Mouse (Mus musculus) forebrain, embryonic 14.5 days (tissue): ENCODE results near the gene Rtl8a. TPM values are rescaled to one million over a fixed set of nuclear protein-coding genes. Genes with fewer than 3 reads are reported as not detected.
"Not testable (repeated sequence)": the region's sequence is repeated elsewhere in the genome, so short reads cannot be mapped to it uniquely, and the experiment has no call there.

Experiments
- ATAC-seq: fragments of 200-750 bp; cut with Nextera tagmentation; 2 replicates; pipeline ENCODE4 v1.8.0; 2017; ENCODE audit warnings: mild to moderate bottlenecking, moderate library complexity
- DNase-seq: peaks from one replicate; pipeline ENCODE4 v3.0.0-alpha.2; 2015; ENCODE audit warnings: low spot score
- H3K27ac ChIP-seq: fragments of 300-500 bp; sonication (generic); 2 replicates; pipeline ENCODE4 v1.5.1; 2014; ENCODE audit warnings: low read depth, mild to moderate bottlenecking, control low read depth, low read length, moderate library complexity
- H3K27me3 ChIP-seq: fragments of 300-500 bp; sonication (generic); replicated peaks from 2 replicates; pipeline ENCODE4 v1.6.1; 2014; ENCODE audit warnings: low read length, control low read depth, mixed read lengths; ENCODE audit not compliant: control insufficient read depth, insufficient read depth
- H3K36me3 ChIP-seq: fragments of 300-500 bp; sonication (generic); 2 replicates; pipeline ENCODE4 v1.6.1; 2014; ENCODE audit warnings: low read length, control low read depth; ENCODE audit not compliant: control insufficient read depth, insufficient read depth
- H3K4me1 ChIP-seq: fragments of 300-500 bp; sonication (generic); 2 replicates; pipeline ENCODE4 v1.6.1; 2014; ENCODE audit warnings: antibody characterized with exemption, low read length, control low read depth; ENCODE audit not compliant: control insufficient read depth, insufficient read depth
- H3K4me2 ChIP-seq: fragments of 300-500 bp; sonication (generic); 2 replicates; pipeline ENCODE4 v1.6.1; 2014; ENCODE audit warnings: mild to moderate bottlenecking, control low read depth, low read length
- H3K4me3 ChIP-seq: fragments of 300-500 bp; sonication (generic); 2 replicates; pipeline ENCODE4 v1.5.1; 2014; ENCODE audit warnings: low read depth, low read length, control low read depth
- H3K9ac ChIP-seq: fragments of 300-500 bp; sonication (generic); 2 replicates; pipeline ENCODE4 v1.6.1; 2014; ENCODE audit warnings: mild to moderate bottlenecking, low read length, control low read depth, moderate library complexity
- H3K9me3 ChIP-seq: fragments of 300-500 bp; sonication (generic); replicated peaks from 2 replicates; pipeline ENCODE4 v1.6.1; 2016; ENCODE audit warnings: low read length, control low read depth, mixed read lengths; ENCODE audit not compliant: control insufficient read depth
- WGBS: fragments of 180-500 bp; shearing (Covaris S2); extraction: QIAGEN DNeasy Blood & Tissue Kit; methylation state at CpG from one replicate; pipeline ENCODE4 v1.1.7; 2014; 5-methylcytosine and 5-hydroxymethylcytosine counted together
- polyA plus RNA-seq: library from polyadenylated mRNA; unstranded; fragments of >200 nt; fragmentation: Nextera tagmentation; extraction: Ambion mirVana; gene quantifications from 2 replicates; pipeline ENCODE4 v1.2.1, GENCODE M21; 2014

Gene Rtl8a
- 145 and 165 TPM in 2 replicates for polyA plus RNA-seq

- DNase-seq: peak; percentile 89
- H3K36me3 ChIP-seq, H3K27ac ChIP-seq, H3K9me3 ChIP-seq, H3K4me1 ChIP-seq, H3K27me3 ChIP-seq: not testable (repeated sequence)
- Histone ChIP-seq H3K4me2 (peak within 1 kb of the TSS; percentile 41), H3K9ac (peak within 1 kb of the TSS; percentile 35; the same call in 1 of the 2 replicates), H3K4me3 (peak within 1 kb of the TSS; percentile 24; the same call in 1 of the 2 replicates)
- ATAC-seq: peak; percentile 95
- WGBS: 25% methylated on average over 11 of the region's 50 CpGs
Observed at GRCm38 (mm10) chrX:53642980-53643961, at the start of gene Rtl8a. Gene Rtl8a (minus strand): TSS chrX:53643682.

GRCm38 (mm10) chrX:53693141-53693540, 49.7 kb upstream of the Rtl8a start:
- H3K36me3 ChIP-seq: no peaks in the 10 kb centered on the region
- no peaks in the 10 kb centered on the region for H3K27me3 ChIP-seq
- no peak for ATAC-seq
- H3K9ac ChIP-seq: no peak overlapping the region
- H3K27ac ChIP-seq: no peak overlapping the region
- no peak overlapping the region for H3K4me2 ChIP-seq
- WGBS: 76% methylated on average over 2 of the region's 2 CpGs
- no peaks in the 10 kb centered on the region for H3K9me3 ChIP-seq
- no peak overlapping the region for H3K4me3 ChIP-seq
- H3K4me1 ChIP-seq: no peaks in the 10 kb centered on the region
- no peak for DNase-seq

DNA sequence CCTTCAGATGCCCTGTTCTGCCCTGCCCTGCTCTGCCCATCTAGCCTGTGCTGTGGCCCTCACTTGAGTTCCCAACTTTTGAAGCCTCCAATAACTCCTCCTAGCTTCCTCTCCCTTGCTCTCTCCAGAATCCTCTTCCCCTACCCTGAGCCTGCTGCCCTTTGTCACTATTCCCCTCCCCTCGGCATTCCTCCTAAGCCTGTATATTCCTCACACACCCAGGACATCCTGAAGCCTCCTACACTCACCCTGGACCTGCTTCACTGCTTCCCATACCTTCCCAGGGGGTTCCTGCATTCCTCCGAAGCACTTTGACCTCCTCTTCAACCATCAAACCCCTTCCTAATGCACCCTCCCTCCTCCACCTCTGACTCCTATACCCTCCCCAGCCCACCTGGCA, 48.6 kb upstream of the Rtl8a start:
- no peak overlapping the region for H3K9ac ChIP-seq
- DNase-seq: no peak
- H3K9me3 ChIP-seq: no peaks in the 10 kb centered on the region
- 51% methylated on average over 2 of the region's 2 CpGs for whole genome bisulfite sequencing
- ATAC-seq: no peak
- no peak overlapping the region for H3K4me3 ChIP-seq
- H3K27ac ChIP-seq: no peak overlapping the region
- no peaks in the 10 kb centered on the region for H3K4me1 ChIP-seq
- no peaks in the 10 kb centered on the region for H3K36me3 ChIP-seq
- no peak overlapping the region for H3K4me2 ChIP-seq
- no peaks in the 10 kb centered on the region for H3K27me3 ChIP-seq

DNA sequence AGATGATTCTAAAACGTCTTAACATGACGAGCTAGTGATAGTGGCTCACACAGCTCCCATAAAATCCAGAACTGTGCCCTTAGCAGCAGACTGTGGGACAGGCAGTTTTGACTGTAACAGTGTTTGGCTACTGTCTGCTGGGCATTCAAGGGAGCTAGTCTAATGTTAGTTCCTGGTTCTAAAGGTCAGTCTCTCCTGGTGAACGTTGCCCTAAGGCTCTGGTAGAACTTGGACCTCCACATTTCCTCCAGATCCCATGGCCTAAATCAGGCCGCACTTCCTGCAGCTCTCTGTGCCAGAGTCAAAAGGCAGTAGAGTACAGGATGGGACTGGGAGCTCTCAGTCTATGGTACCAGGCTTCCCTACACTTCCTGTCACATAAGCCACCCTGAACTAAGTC, 41.2 kb upstream of the Rtl8a start:
- ATAC-seq, H3K36me3 ChIP-seq, DNase-seq, H3K4me3 ChIP-seq, H3K4me2 ChIP-seq, H3K4me1 ChIP-seq, H3K9ac ChIP-seq, H3K27me3 ChIP-seq, H3K27ac ChIP-seq, H3K9me3 ChIP-seq: not testable (repeated sequence)
- WGBS: 72% methylated on average over 2 of the region's 4 CpGs

- H3K4me1 ChIP-seq, H3K27ac ChIP-seq, H3K4me3 ChIP-seq, H3K36me3 ChIP-seq, H3K9me3 ChIP-seq, H3K27me3 ChIP-seq, H3K4me2 ChIP-seq, H3K9ac ChIP-seq, DNase-seq, ATAC-seq: not testable (repeated sequence)
- 25% methylated on average over 1 of the region's 3 CpGs for WGBS
Observed at GRCm38 (mm10) chrX:53682650-53683049, 39.2 kb upstream of the Rtl8a start.

DNA sequence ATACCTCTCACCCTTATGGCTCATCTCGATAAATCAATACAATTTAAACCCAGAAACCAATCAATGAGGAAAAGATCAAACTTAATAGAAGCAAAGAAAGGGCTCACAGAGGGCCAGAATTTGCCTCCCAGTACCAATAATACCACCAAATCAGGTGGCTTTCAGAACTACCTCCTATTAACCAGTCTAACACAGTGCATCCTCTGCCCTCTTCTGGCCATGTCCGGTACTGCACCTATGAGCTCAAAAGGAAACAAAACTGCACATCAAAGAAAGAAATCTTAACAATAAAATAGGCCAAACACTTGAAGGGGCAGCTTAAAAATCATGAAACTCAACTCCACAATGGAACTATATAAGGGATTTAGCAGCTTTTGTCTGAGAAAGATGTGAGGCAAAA, 33.5 kb upstream of the Rtl8a start:
- H3K27ac ChIP-seq, H3K36me3 ChIP-seq, H3K4me1 ChIP-seq, H3K27me3 ChIP-seq, H3K9ac ChIP-seq, H3K4me3 ChIP-seq, DNase-seq, H3K4me2 ChIP-seq, H3K9me3 ChIP-seq: not testable (repeated sequence)
- WGBS: 50% methylated on average over 2 of the region's 2 CpGs
- ATAC-seq: peak; percentile 67

DNA sequence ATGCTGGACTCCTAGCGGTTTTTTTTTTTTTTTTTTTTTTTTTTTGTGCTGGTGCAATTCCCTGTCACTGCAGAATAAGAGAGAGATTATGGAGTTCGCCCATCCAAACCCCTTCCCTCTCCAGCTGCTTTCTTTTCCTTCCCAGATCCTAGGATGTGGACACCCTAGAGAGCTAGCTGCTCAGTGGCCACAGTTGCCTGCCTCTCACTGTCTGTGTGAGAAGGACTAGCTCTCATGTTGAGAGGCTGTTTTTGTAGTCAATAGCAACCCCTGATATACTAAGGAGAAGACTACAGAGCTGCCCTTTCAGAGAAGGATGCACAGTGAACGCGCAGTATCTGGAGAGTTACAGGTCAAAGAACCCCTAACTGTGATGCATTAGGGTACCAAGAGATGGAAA, 27.2 kb upstream of the Rtl8a start:
- H3K4me1 ChIP-seq, H3K36me3 ChIP-seq, DNase-seq, H3K27me3 ChIP-seq, H3K9me3 ChIP-seq: not testable (repeated sequence)
- Histone ChIP-seq H3K27ac (peak overlapping the region; percentile 65; the same call in 1 of the 2 replicates), H3K4me2 (peak overlapping the region; percentile 38), H3K4me3 (peak overlapping the region; percentile 27), H3K9ac (peak overlapping the region; percentile 41; the same call in 1 of the 2 replicates)
- 23% methylated on average over 4 of the region's 4 CpGs for WGBS
- peak; percentile 53 for ATAC-seq

GRCm38 (mm10) chrX:53670294-53670693, 26.8 kb upstream of the Rtl8a start, which contains the start of gene Rtl8b:
Gene Rtl8b (minus strand): TSS chrX:53670408.
- H3K4me1 ChIP-seq: no peaks in the 10 kb centered on the region
- peak within 1 kb of the TSS; percentile 38 for H3K4me2 ChIP-seq
- peak within 1 kb of the TSS; percentile 65; the same call in 1 of the 2 replicates for H3K27ac ChIP-seq
- H3K4me3 ChIP-seq: peak within 1 kb of the TSS; percentile 27
- H3K9ac ChIP-seq: peak within 1 kb of the TSS; percentile 41; the same call in 1 of the 2 replicates
- DNase-seq (peak; percentile 93), ATAC-seq (peak; percentile 96)
- H3K27me3 ChIP-seq: no peaks in the 10 kb centered on the region
- H3K9me3 ChIP-seq: no peaks in the 10 kb centered on the region
- 39% methylated on average over 11 of the region's 15 CpGs for WGBS
- H3K36me3 ChIP-seq: no peaks in the 10 kb centered on the region
